Mouse (Mus musculus) testis, adult 2 months (tissue): ENCODE data around the gene Magea5. TPM values are rescaled to one million over a fixed set of nuclear protein-coding genes. Genes with fewer than 3 reads are reported as not detected.
"Not testable (repeated sequence)": the region's sequence is repeated elsewhere in the genome, so short reads cannot be mapped to it uniquely, and the experiment has no call there.

Experiments used
- H3K27ac ChIP-seq: fragments of 200-500 bp; 2 replicates; pipeline ENCODE4 v1.5.1; 2012; ENCODE audit warnings: low read depth, low read length; ENCODE audit not compliant: control insufficient read depth, insufficient read depth
- H3K27me3 ChIP-seq: fragments of 200-500 bp; 2 replicates; pipeline ENCODE4 v1.6.1; 2012; ENCODE audit warnings: mild to moderate bottlenecking, low read length, moderate library complexity; ENCODE audit not compliant: control insufficient read depth, insufficient read depth
- H3K36me3 ChIP-seq: fragments of 200-500 bp; 2 replicates; pipeline ENCODE4 v1.6.1; 2012; ENCODE audit warnings: mild to moderate bottlenecking, low read length; ENCODE audit not compliant: control insufficient read depth, insufficient read depth
- H3K4me1 ChIP-seq: fragments of 200-500 bp; 2 replicates; pipeline ENCODE4 v1.6.1; 2012; ENCODE audit warnings: low read length; ENCODE audit not compliant: control insufficient read depth, insufficient read depth
- H3K4me3 ChIP-seq: fragments of 200-500 bp; 2 replicates; pipeline ENCODE4 v1.5.1; 2012; ENCODE audit warnings: low read depth, mild to moderate bottlenecking, low read length, moderate library complexity, mixed read lengths; ENCODE audit not compliant: control insufficient read depth
- CTCF ChIP-seq: fragments of 200-500 bp; IDR thresholded peaks from 2 replicates; pipeline ENCODE4 v1.5.1; 2012; ENCODE audit warnings: low read depth, mild to moderate bottlenecking, inconsistent platforms, low read length, moderate library complexity; ENCODE audit not compliant: control insufficient read depth, insufficient read depth, insufficient replicate concordance
- POLR2A ChIP-seq: fragments of 200-500 bp; IDR thresholded peaks from 2 replicates; pipeline ENCODE4 v1.6.1; 2012; ENCODE audit warnings: low read depth, mild to moderate bottlenecking, inconsistent platforms, low read length, moderate library complexity; ENCODE audit not compliant: control insufficient read depth
- polyA plus RNA-seq: library from polyadenylated mRNA; depleted of rRNA; stranded (reverse); fragments of >200 nt; gene quantifications from 2 replicates; pipeline ENCODE4 v1.2.3, GENCODE M21; 2012; rRNA removed

The Magea5 gene
- 0.72 and 0.77 TPM in 2 replicates for polyA plus RNA-seq

- not testable (repeated sequence) for H3K4me3 ChIP-seq, H3K36me3 ChIP-seq, H3K27ac ChIP-seq, H3K27me3 ChIP-seq, H3K4me1 ChIP-seq
Observed at GRCm38 (mm10) chrX:155063045-155063444, at the start of gene Magea5. Gene Magea5 (minus strand): TSS chrX:155063145.

GRCm38 (mm10) chrX:155098024-155098423, 35.1 kb upstream of the Magea5 start:
- TF ChIP-seq POLR2A = no peak
- TF ChIP-seq CTCF = no peak
- H3K27ac ChIP-seq = no peak overlapping the region
- H3K4me1 ChIP-seq = no peaks in the 10 kb centered on the region
- H3K36me3 ChIP-seq = no peaks in the 10 kb centered on the region
- H3K4me3 ChIP-seq = no peak overlapping the region
- H3K27me3 ChIP-seq = no peaks in the 10 kb centered on the region

GRCm38 (mm10) chrX:155093566-155093965, 30.6 kb upstream of the Magea5 start, which contains the start of gene Magea2:
Gene Magea2 (minus strand): TSS chrX:155093666.
- not testable (repeated sequence) for H3K27me3 ChIP-seq, H3K4me1 ChIP-seq, H3K27ac ChIP-seq, H3K36me3 ChIP-seq, H3K4me3 ChIP-seq

GRCm38 (mm10) chrX:155089693-155090092, 26.7 kb upstream of the Magea5 start, which contains the start of gene Magea1:
Gene Magea1 (minus strand): TSS chrX:155089793.
- H3K4me1 ChIP-seq, H3K27ac ChIP-seq, H3K27me3 ChIP-seq, H3K4me3 ChIP-seq, H3K36me3 ChIP-seq: not testable (repeated sequence)

Other genes with a start within 250 kb of the Magea5 start
- 12.9 and 17.2 TPM in 2 replicates for gene Cldn34b1, start 172.9 kb downstream of the Magea5 start, polyA plus RNA-seq
- 0.22 and 0.31 TPM in 2 replicates for gene Magea6, start 127.2 kb downstream of the Magea5 start, polyA plus RNA-seq
- gene Magea3, start 113.6 kb downstream of the Magea5 start, polyA plus RNA-seq = 0.43 and 0.57 TPM in 2 replicates
- gene Magea8, start 67.3 kb downstream of the Magea5 start, polyA plus RNA-seq = 0.69 and 1.2 TPM in 2 replicates
- gene Magea1, start 26.6 kb upstream of the Magea5 start, polyA plus RNA-seq = not detected in 2 replicates
- gene Magea2, start 30.5 kb upstream of the Magea5 start, polyA plus RNA-seq = 0.32 and 0.65 TPM in 2 replicates
- gene Cldn34b2, start 65.3 kb upstream of the Magea5 start, polyA plus RNA-seq = 14.5 and 24.1 TPM in 2 replicates
- 5.3 and 12.0 TPM in 2 replicates for gene Sat1, start 153.3 kb upstream of the Magea5 start, polyA plus RNA-seq
- 23.6 and 24.4 TPM in 2 replicates for gene Acot9, start 199.3 kb upstream of the Magea5 start, polyA plus RNA-seq